Mouse (Mus musculus) brain, embryonic 14.5 days (tissue): ENCODE data around the gene Npr1. TPM values are rescaled to one million over a fixed set of nuclear protein-coding genes. Genes with fewer than 3 reads are reported as not detected.

Source experiments
- DNase-seq: peaks from one replicate; pipeline ENCODE4 v3.0.0-alpha.2; 2011; ENCODE audit warnings: low read depth
- CTCF ChIP-seq: fragments of 200-500 bp; IDR thresholded peaks from 2 replicates; pipeline ENCODE4 v1.5.1; 2012; ENCODE audit warnings: inconsistent platforms, mild to moderate bottlenecking, moderate library complexity, borderline replicate concordance; ENCODE audit not compliant: insufficient read depth, insufficient read length; ENCODE audit errors: extremely low read depth
- POLR2A ChIP-seq: fragments of 200-500 bp; IDR thresholded peaks from 2 replicates; pipeline ENCODE4 v1.6.1; 2012; ENCODE audit warnings: mild to moderate bottlenecking, inconsistent platforms, borderline replicate concordance; ENCODE audit not compliant: poor library complexity, insufficient read depth, insufficient read length, severe bottlenecking; ENCODE audit errors: extremely low read depth
- polyA plus RNA-seq: library from polyadenylated mRNA; depleted of rRNA; stranded (reverse); fragments of >200 nt; gene quantifications from 2 replicates; pipeline ENCODE4 v1.2.3, GENCODE M21; 2012; rRNA removed

Gene Npr1
- polyA plus RNA-seq, 1 experiment: 7.5 TPM

- DNase-seq: no peak
- TF ChIP-seq CTCF (no peak), POLR2A (no peak)
Measured at GRCm38 (mm10) chr3:90400993-90401392, 64.7 kb downstream of the Npr1 start.

Other genes starting within 250 kb of the Npr1 start
- 48.4 and 76.8 TPM in 2 replicates for gene Jtb, start 234.3 kb downstream of the Npr1 start, polyA plus RNA-seq
- gene Creb3l4, start 222.4 kb downstream of the Npr1 start, polyA plus RNA-seq: 1.3 and 2.4 TPM in 2 replicates
- gene Slc39a1, start 217.7 kb downstream of the Npr1 start, polyA plus RNA-seq: 24.0 and 35.8 TPM in 2 replicates
- gene Crtc2, start 211.7 kb downstream of the Npr1 start, polyA plus RNA-seq: 62.1 and 72.8 TPM in 2 replicates
- gene Dennd4b, start 200.7 kb downstream of the Npr1 start, polyA plus RNA-seq: 29.3 and 30.7 TPM in 2 replicates
- 27.3 and 52.6 TPM in 2 replicates for gene Gatad2b, start 172.7 kb downstream of the Npr1 start, polyA plus RNA-seq
- gene Slc27a3, start 75.9 kb downstream of the Npr1 start, polyA plus RNA-seq: 52.9 and 55.5 TPM in 2 replicates
- gene Ints3, start 32.2 kb downstream of the Npr1 start, polyA plus RNA-seq: 56.0 and 66.1 TPM in 2 replicates
- 183 TPM in 2 replicates for gene Ilf2, start 10.3 kb upstream of the Npr1 start, polyA plus RNA-seq
- 45.1 and 54.1 TPM in 2 replicates for gene Snapin, start 25.2 kb upstream of the Npr1 start, polyA plus RNA-seq
- gene Chtop, start 43.6 kb upstream of the Npr1 start, polyA plus RNA-seq: 199 and 209 TPM in 2 replicates
- gene S100a1, start 48.5 kb upstream of the Npr1 start, polyA plus RNA-seq: 7.4 and 8.1 TPM in 2 replicates
- gene S100a13, start 48.6 kb upstream of the Npr1 start, polyA plus RNA-seq: 6.4 and 6.7 TPM in 2 replicates
- 1.4 and 2.3 TPM in 2 replicates for gene S100a14, start 61.0 kb upstream of the Npr1 start, polyA plus RNA-seq
- 22.5 and 22.9 TPM in 2 replicates for gene S100a16, start 71.4 kb upstream of the Npr1 start, polyA plus RNA-seq
- 1.1 TPM in 1 of 2 replicates, not detected in the other for gene S100a3, start 94.7 kb upstream of the Npr1 start, polyA plus RNA-seq
- gene S100a2, start 124.4 kb upstream of the Npr1 start, polyA plus RNA-seq: not detected in 2 replicates
- not detected in 2 replicates for gene Gm42674, start 136.0 kb upstream of the Npr1 start, polyA plus RNA-seq
- 1.6 and 2.5 TPM in 2 replicates for gene S100a4, start 137.9 kb upstream of the Npr1 start, polyA plus RNA-seq
- gene S100a5, start 142.7 kb upstream of the Npr1 start, polyA plus RNA-seq: not detected in 2 replicates
- 22.2 and 26.1 TPM in 2 replicates for gene S100a6, start 147.0 kb upstream of the Npr1 start, polyA plus RNA-seq
- 0.14 TPM in 1 of 2 replicates, not detected in the other for gene S100a7a, start 188.2 kb upstream of the Npr1 start, polyA plus RNA-seq
- gene S100a8, start 203.1 kb upstream of the Npr1 start, polyA plus RNA-seq: 3.0 and 7.4 TPM in 2 replicates
- 3.7 and 7.0 TPM in 2 replicates for gene S100a9, start 229.9 kb upstream of the Npr1 start, polyA plus RNA-seq